Mouse (Mus musculus): ENCODE results near the gene Galc. TPM values are rescaled to one million over a fixed set of nuclear protein-coding genes. Genes with fewer than 3 reads are reported as not detected.

The Galc gene
- polyA plus RNA-seq (2017; shearing (Covaris generic)), result 4.0 TPM

DNA sequence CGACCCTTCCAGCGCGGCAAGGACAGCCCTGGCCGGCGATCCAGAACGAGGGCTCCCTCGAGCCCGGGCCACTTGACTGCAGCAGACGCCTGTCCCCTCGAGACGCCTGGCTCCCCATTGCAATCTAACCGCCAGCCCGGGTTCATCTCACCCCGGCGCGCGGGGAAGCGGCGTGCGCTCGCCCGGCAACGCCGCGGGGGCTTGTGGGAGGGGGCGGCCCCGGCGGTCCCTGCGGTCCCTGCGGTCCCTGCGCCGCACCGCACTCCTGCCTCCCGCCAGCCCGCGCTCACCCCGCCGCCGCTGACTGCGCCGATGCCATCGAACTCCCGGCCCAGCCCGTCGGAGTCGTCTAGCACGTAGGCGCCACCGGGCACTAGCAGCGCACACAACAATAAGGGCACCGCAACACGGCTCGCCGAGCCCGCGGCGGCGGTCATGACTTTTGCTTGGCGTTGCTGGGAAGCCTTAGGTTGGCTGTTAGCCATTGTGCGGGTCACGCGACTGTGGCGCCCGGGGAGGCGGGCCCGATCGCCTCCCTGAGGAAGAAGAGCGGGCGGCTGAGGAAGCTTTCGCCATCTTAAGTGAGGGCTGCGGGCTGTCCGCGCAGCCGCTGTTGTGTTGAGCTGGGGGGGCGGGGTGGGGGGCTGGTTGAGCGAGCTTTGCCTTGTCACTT lies at the start of gene Galc:
Gene Galc (minus strand): TSS at position 615 of the 673 bp plus-strand sequence.

DNA sequence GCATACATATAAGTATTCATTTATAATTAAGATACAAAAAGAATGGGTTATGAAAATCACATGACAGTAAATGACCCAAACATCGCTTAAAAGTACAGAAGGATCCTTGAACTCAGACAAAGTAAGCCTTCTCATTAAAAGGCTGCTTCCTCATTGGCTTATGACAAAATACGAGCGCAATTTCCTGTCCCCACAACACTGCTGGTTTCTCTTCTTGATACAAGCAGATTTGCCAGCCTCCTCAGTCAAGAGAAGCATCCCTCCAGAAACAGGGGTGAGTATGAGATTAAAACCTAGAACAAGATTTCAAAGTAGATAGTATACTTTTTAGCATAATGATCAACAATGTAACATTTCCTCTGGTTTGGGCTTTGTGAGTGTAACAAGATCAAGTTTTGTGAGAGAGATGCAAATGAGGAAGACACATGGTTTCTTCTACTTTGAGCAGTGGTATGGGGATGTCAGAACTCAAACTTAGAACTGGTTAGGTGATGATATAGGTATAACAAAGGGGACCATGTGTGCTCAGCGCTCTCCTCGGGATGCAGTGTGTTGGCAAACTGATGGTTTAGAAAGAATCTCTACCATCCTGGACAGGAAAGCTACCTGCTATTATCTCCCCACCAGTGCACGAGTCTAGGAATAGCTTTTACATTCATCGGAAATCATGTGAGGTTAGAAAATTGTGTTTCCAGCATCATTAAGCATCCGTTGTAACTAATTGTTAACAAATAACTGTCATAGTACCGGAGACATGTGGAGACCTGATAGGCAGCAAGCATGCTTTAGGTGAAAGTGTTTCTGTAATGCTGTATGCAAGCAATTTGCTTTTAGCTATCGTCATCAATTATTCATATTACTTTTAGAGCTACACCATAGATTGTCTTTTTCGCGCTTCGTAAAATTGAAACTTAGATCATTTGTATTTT lies 9.4 kb upstream of the Galc start, which contains the start of gene Gpr65:
Gene Gpr65 (plus strand): TSS at position 195 of the 929 bp plus-strand sequence.

Other genes with a start within 250 kb of the Galc start
- 64.1 TPM for gene Gpr65, start 9.2 kb upstream of the Galc start, polyA plus RNA-seq (2017; shearing (Covaris generic))

Measured in effector memory CD4-positive, alpha-beta T cell, adult 5 months (primary cell).